Mouse (Mus musculus) midbrain, embryonic 10.5 days (tissue): Measurements from ENCODE around the gene Cdc7. TPM values are rescaled to one million over a fixed set of nuclear protein-coding genes. Genes with fewer than 3 reads are reported as not detected.

Experiments
- polyA plus RNA-seq: library from polyadenylated mRNA; unstranded; fragments of >200 nt; fragmentation: Nextera tagmentation; extraction: Ambion mirVana; gene quantifications from 2 replicates; pipeline ENCODE4 v1.2.1, GENCODE M21; 2016

Cdc7 gene
- polyA plus RNA-seq, 1 experiment from 2014 or later: 63.5 TPM

Other genes with a start within 250 kb of the Cdc7 start
- gene Hfm1, start 38.0 kb upstream of the Cdc7 start, polyA plus RNA-seq: 3.8 and 5.2 TPM in 2 replicates